ENCODE assay signal across 9 mouse cellular contexts in genomic region chr13:46350075-46350747, GRCm38 (mm10).
A peak's percentile ranks its signal among the peaks of the same experiment; 100 is the strongest.
DNase-seq lines count a peak whose midpoint lies in the region; ATAC-seq lines count a peak whose summit lies in the region.
"Had no signal": no experiment of that assay in that cellular context is flagged by ENCODE, and none has a peak within 500 bp of the region (broad histone marks: within the 10 kb centered on the region; RNA-seq: fewer than 3 reads in every experiment).

No protein-coding gene starts in this region.

- H3K27me3 ChIP-seq in neural tube, embryonic 12.5 days (replicated peaks): no peaks in the 10 kb centered on the region
- H3K27me3 ChIP-seq in neural tube, embryonic 13.5 days: no peaks in the 10 kb centered on the region
- H3K27me3 ChIP-seq: embryonic facial prominence, embryonic 15.5 days had no signal

- no peak overlapping the region for H3K9ac ChIP-seq in neural tube, embryonic 12.5 days
- H3K9ac ChIP-seq in neural tube, embryonic 13.5 days: no peak overlapping the region
- H3K9ac ChIP-seq: embryonic facial prominence, embryonic 15.5 days had no signal

- H3K4me3 ChIP-seq in neural tube, embryonic 12.5 days: no peak overlapping the region
- H3K4me3 ChIP-seq in neural tube, embryonic 13.5 days: no peak overlapping the region
- H3K4me3 ChIP-seq: embryonic facial prominence, embryonic 15.5 days had no signal

- no peak overlapping the region for H3K27ac ChIP-seq in neural tube, embryonic 12.5 days
- peak overlapping the region; percentile 62 for H3K27ac ChIP-seq in neural tube, embryonic 13.5 days (replicated peaks)
- H3K27ac ChIP-seq: embryonic facial prominence, embryonic 15.5 days had no signal

- H3K9me3 ChIP-seq in neural tube, embryonic 12.5 days: no peaks in the 10 kb centered on the region
- H3K9me3 ChIP-seq in neural tube, embryonic 13.5 days: no peaks in the 10 kb centered on the region
- H3K9me3 ChIP-seq: embryonic facial prominence, embryonic 15.5 days had no signal

- H3K4me2 ChIP-seq in neural tube, embryonic 12.5 days (replicated peaks): no peak overlapping the region
- H3K4me2 ChIP-seq in neural tube, embryonic 13.5 days: no peak overlapping the region
- H3K4me2 ChIP-seq: embryonic facial prominence, embryonic 15.5 days had no signal

- WGBS in neural tube, embryonic 12.5 days: 71% methylated on average over 7 of the region's 7 CpGs
- 59% methylated on average over 7 of the region's 7 CpGs for WGBS in neural tube, embryonic 13.5 days

- no peak for DNase-seq in neural tube, embryonic 10.5 days (ENCODE audit: extremely low spot score, low spot score)
- peak; percentile 13 for DNase-seq in kidney, adult 9 months
- DNase-seq in retina, embryonic 14.5 days (ENCODE audit: low spot score): no peak
- DNase-seq in embryo, embryonic 11 days: no peak
- no peak for DNase-seq in lung, postnatal 36 days

- H3K4me1 ChIP-seq in neural tube, embryonic 12.5 days: peaks cover 12% of the 10 kb centered on the region; the same call in 1 of the 2 replicates
- H3K4me1 ChIP-seq in neural tube, embryonic 13.5 days (replicated peaks): peaks cover 15% of the 10 kb centered on the region
- H3K4me1 ChIP-seq: embryonic facial prominence, embryonic 15.5 days had no signal

- H3K36me3 ChIP-seq in neural tube, embryonic 12.5 days: no peaks in the 10 kb centered on the region
- no peaks in the 10 kb centered on the region for H3K36me3 ChIP-seq in neural tube, embryonic 13.5 days
- H3K36me3 ChIP-seq: embryonic facial prominence, embryonic 15.5 days had no signal

- ATAC-seq in neural tube, embryonic 12.5 days (ENCODE audit: low FRiP score, low read depth): peak; percentile 75
- peak; percentile 71 for ATAC-seq in frontal cortex, adult (ENCODE audit: low TSS enrichment)
- ATAC-seq in neural tube, embryonic 13.5 days (ENCODE audit: low read depth): peak; percentile 95
